Mouse (Mus musculus): ENCODE measurements around the gene Pcsk6.

Pcsk6 gene

GRCm38 (mm10) chr7:66058703-66059102, 197.2 kb downstream of the Pcsk6 start, which contains the start of gene Snrpa1:
Snrpa1 (plus strand) TSS chr7:66059003.
- DNase-seq = no peak

GRCm38 (mm10) chr7:66060066-66060956, 198.8 kb downstream of the Pcsk6 start:
- DNase-seq = peak; percentile 92

- DNase-seq = no peak
Observed at GRCm38 (mm10) chr7:66061057-66061456, 199.5 kb downstream of the Pcsk6 start.

GRCm38 (mm10) chr7:66076411-66076810, 214.9 kb downstream of the Pcsk6 start:
- DNase-seq = peak in 1 of 2 experiments; percentile 50

GRCm38 (mm10) chr7:66079364-66080230, 218.1 kb downstream of the Pcsk6 start, which contains the start of gene Selenos:
Selenos (plus strand) TSS chr7:66079649.
- peak; percentile 95 to 97 for DNase-seq

- DNase-seq = peak in 1 of 2 experiments; percentile 33
Observed at GRCm38 (mm10) chr7:66080231-66080613, 218.7 kb downstream of the Pcsk6 start.

- no peak for DNase-seq
Observed at GRCm38 (mm10) chr7:66083757-66084156, 222.2 kb downstream of the Pcsk6 start.

- DNase-seq = no peak
Observed at GRCm38 (mm10) chr7:66084546-66084945, 223.0 kb downstream of the Pcsk6 start.

- no peak for DNase-seq
Observed at GRCm38 (mm10) chr7:66087652-66088051, 226.1 kb downstream of the Pcsk6 start.

- DNase-seq = no peak
Observed at GRCm38 (mm10) chr7:66088077-66088476, 226.5 kb downstream of the Pcsk6 start.

- no peak for DNase-seq
Observed at GRCm38 (mm10) chr7:66090676-66091190, 229.2 kb downstream of the Pcsk6 start.

GRCm38 (mm10) chr7:66091553-66091952, 230.0 kb downstream of the Pcsk6 start:
- DNase-seq = no peak

- DNase-seq = peak; percentile 71 to 76
Observed at GRCm38 (mm10) chr7:66092656-66093055, 231.1 kb downstream of the Pcsk6 start.

GRCm38 (mm10) chr7:66094141-66094540, 232.6 kb downstream of the Pcsk6 start:
- DNase-seq = peak; percentile 75 to 85

- no peak for DNase-seq
Observed at GRCm38 (mm10) chr7:66098803-66099202, 237.3 kb downstream of the Pcsk6 start.
